Mouse (Mus musculus) lung, postnatal 10 days (tissue): Measurements from ENCODE around the gene Irf2bpl.

Experiments
- DNase-seq: peaks from one replicate; pipeline ENCODE4 v3.0.0; 2021

Irf2bpl gene

GRCm38 (mm10) chr12:86884197-86885058, at the start of gene Irf2bpl:
Gene Irf2bpl, minus strand, starts transcription at chr12:86884798.
- DNase-seq: peak; percentile 100

- peak; percentile 84 for DNase-seq
Measured at GRCm38 (mm10) chr12:86932575-86932952, 48.0 kb upstream of the Irf2bpl start.

- DNase-seq: peak; percentile 96
Measured at GRCm38 (mm10) chr12:86931919-86932574, 47.4 kb upstream of the Irf2bpl start.

- DNase-seq: no peak
Measured at GRCm38 (mm10) chr12:86930934-86931729, 46.5 kb upstream of the Irf2bpl start.

GRCm38 (mm10) chr12:86923837-86924236, 39.2 kb upstream of the Irf2bpl start:
- peak; percentile 90 for DNase-seq

GRCm38 (mm10) chr12:86918983-86919722, 34.6 kb upstream of the Irf2bpl start:
- peak; percentile 53 for DNase-seq

GRCm38 (mm10) chr12:86918361-86918967, 33.9 kb upstream of the Irf2bpl start:
- peak; percentile 63 for DNase-seq

- no peak for DNase-seq
Measured at GRCm38 (mm10) chr12:86916796-86917573, 32.4 kb upstream of the Irf2bpl start.

- no peak for DNase-seq
Measured at GRCm38 (mm10) chr12:86915617-86916016, 31.0 kb upstream of the Irf2bpl start.

GRCm38 (mm10) chr12:86914756-86915155, 30.2 kb upstream of the Irf2bpl start:
- no peak for DNase-seq

- DNase-seq: no peak
Measured at GRCm38 (mm10) chr12:86914351-86914750, 29.8 kb upstream of the Irf2bpl start.

- no peak for DNase-seq
Measured at GRCm38 (mm10) chr12:86912335-86913093, 27.9 kb upstream of the Irf2bpl start.

- no peak for DNase-seq
Measured at GRCm38 (mm10) chr12:86911482-86911931, 26.9 kb upstream of the Irf2bpl start.

- DNase-seq: peak; percentile 93
Measured at GRCm38 (mm10) chr12:86906395-86906794, 21.8 kb upstream of the Irf2bpl start.

- DNase-seq: no peak
Measured at GRCm38 (mm10) chr12:86905876-86906275, 21.3 kb upstream of the Irf2bpl start.

GRCm38 (mm10) chr12:86905203-86905602, 20.6 kb upstream of the Irf2bpl start:
- DNase-seq: peak; percentile 86

- DNase-seq: no peak
Measured at GRCm38 (mm10) chr12:86903828-86904806, 19.5 kb upstream of the Irf2bpl start.

GRCm38 (mm10) chr12:86899461-86900179, 15.0 kb upstream of the Irf2bpl start:
- peak; percentile 77 for DNase-seq
